Mouse (Mus musculus) erythroblast, embryonic 14.5 days (primary cell): ENCODE data around the gene Gm364. TPM values are rescaled to one million over a fixed set of nuclear protein-coding genes. Genes with fewer than 3 reads are reported as not detected.

Source experiments
- H3K27me3 ChIP-seq: 2 replicates; pipeline ENCODE4 v1.6.1; 2012; ENCODE audit warnings: inconsistent platforms; ENCODE audit not compliant: control insufficient read depth
- H3K36me3 ChIP-seq: 2 replicates; pipeline ENCODE4 v1.6.1; 2012; ENCODE audit warnings: mild to moderate bottlenecking, inconsistent platforms; ENCODE audit not compliant: control insufficient read depth
- H3K4me1 ChIP-seq: 2 replicates; pipeline ENCODE4 v1.6.1; 2012; ENCODE audit warnings: inconsistent platforms; ENCODE audit not compliant: control insufficient read depth
- H3K4me3 ChIP-seq: replicated peaks from 2 replicates; pipeline ENCODE3; 2012; ENCODE audit warnings: moderate library complexity, mild to moderate bottlenecking, inconsistent platforms
- H3K9me3 ChIP-seq: 2 replicates; pipeline ENCODE4 v1.6.1; 2012; ENCODE audit warnings: low read length, inconsistent platforms, mixed read lengths; ENCODE audit not compliant: control insufficient read depth
- GATA1 ChIP-seq: IDR thresholded peaks from 2 replicates; pipeline ENCODE4 v1.6.1; 2012; ENCODE audit warnings: low read length, inconsistent platforms, mixed read lengths
- TAL1 ChIP-seq: IDR thresholded peaks from 3 replicates; pipeline ENCODE4 v1.6.1; 2012; ENCODE audit warnings: low read length, inconsistent platforms, mixed read lengths
- polyA plus RNA-seq: library from polyadenylated mRNA; stranded (reverse); fragments of >175 nt; gene quantifications from 2 replicates; pipeline ENCODE4 v1.2.3, GENCODE M21; 2012

Gene Gm364
- polyA plus RNA-seq, 1 experiment, result not detected

DNA sequence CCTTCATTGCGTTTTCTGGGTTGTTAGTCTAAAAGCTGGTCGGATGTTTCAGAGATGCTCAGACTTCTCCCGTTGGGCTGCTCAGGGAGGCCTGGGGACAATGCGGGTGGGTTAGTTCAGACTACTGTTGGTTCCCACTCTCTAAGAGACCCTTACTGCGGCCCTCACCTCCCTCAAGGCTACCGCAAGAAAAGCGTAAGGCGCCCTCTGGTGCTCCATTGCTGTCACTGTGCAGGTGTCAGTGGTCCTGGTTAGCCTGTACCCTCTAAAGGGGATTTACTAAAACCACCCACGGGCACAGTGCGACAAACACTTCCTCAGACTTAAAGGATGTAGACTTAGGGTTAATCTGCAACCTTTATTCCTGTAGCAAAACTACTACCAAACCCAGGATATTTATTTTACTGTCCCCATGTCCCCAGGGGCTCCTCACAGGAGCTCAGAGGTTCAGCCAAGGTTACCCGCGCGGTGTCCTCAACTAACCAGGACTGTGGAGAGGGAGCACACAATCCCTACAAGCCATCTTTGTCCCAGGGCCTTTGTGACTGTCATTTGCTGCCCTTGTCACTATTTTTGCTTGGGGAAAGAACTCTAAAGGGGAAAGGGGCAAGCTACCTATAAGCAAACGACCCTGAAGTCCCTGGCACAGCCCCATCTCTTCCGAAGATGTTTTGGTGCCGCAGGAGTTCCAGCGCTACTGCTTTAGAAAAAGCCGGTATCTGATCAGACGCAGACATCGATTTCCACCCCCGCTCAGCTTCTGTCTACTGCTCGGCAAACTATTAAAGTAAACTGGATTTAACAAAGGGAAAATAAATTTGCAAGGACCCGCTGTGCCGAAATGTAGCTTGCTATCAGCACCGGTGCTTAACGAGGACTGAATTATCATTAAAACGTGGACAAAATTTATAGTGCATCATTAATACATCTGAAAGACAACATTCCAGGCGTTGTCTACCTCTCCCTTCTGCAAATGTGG lies 112.5 kb downstream of the Gm364 start:
- no peak overlapping the region for H3K4me3 ChIP-seq
- no peaks in the 10 kb centered on the region for H3K4me1 ChIP-seq
- no peaks in the 10 kb centered on the region for H3K36me3 ChIP-seq
- no peaks in the 10 kb centered on the region; the same call in 1 of the 2 replicates for H3K27me3 ChIP-seq
- no peak for TF ChIP-seq GATA1
- TF ChIP-seq TAL1, result no peak
- H3K9me3 ChIP-seq, result no peaks in the 10 kb centered on the region

Other genes starting within 250 kb of the Gm364 start
- not detected in 2 replicates for gene Cd40lg, start 197.0 kb upstream of the Gm364 start, polyA plus RNA-seq
- gene Arhgef6, start 70.4 kb upstream of the Gm364 start, polyA plus RNA-seq, result 0.03 TPM in 1 of 2 replicates, not detected in the other
- gene Rbmx, start 16.1 kb upstream of the Gm364 start, polyA plus RNA-seq, result 0.97 and 1.1 TPM in 2 replicates
- gene Gpr101, start 94.6 kb downstream of the Gm364 start, polyA plus RNA-seq, result 0.01 TPM in 1 of 2 replicates, not detected in the other